Mouse (Mus musculus) olfactory bulb, adult 2 months (tissue): ENCODE data around the gene Ccnyl1. TPM values are rescaled to one million over a fixed set of nuclear protein-coding genes. Genes with fewer than 3 reads are reported as not detected.
A peak's percentile ranks its signal among the peaks of the same experiment; 100 is the strongest.

Experiments used
- H3K27ac ChIP-seq: fragments of 200-500 bp; 2 replicates; pipeline ENCODE4 v1.5.1; 2012; ENCODE audit warnings: low read depth, low read length; ENCODE audit not compliant: insufficient read depth
- H3K4me1 ChIP-seq: fragments of 200-500 bp; 2 replicates; pipeline ENCODE4 v1.6.1; 2012; ENCODE audit warnings: low read length; ENCODE audit not compliant: control insufficient read depth, insufficient read depth
- H3K4me3 ChIP-seq: fragments of 200-500 bp; 2 replicates; pipeline ENCODE4 v1.5.1; 2012; ENCODE audit warnings: mild to moderate bottlenecking, low read depth, low read length, moderate library complexity; ENCODE audit not compliant: insufficient read depth
- CTCF ChIP-seq: fragments of 200-500 bp; IDR thresholded peaks from 2 replicates; pipeline ENCODE4 v1.5.1; 2012; ENCODE audit warnings: low read depth, mild to moderate bottlenecking, low read length, moderate library complexity; ENCODE audit not compliant: insufficient read depth
- POLR2A ChIP-seq: fragments of 200-500 bp; IDR thresholded peaks from 2 replicates; pipeline ENCODE4 v1.6.1; 2012; ENCODE audit warnings: mild to moderate bottlenecking, low read depth, low read length, moderate library complexity; ENCODE audit not compliant: insufficient read depth
- WGBS: fragments of 180-500 bp; shearing (Covaris S2); methylation state at CpG from one replicate; pipeline ENCODE4 v1.1.7; 2018; 5-methylcytosine and 5-hydroxymethylcytosine counted together
- polyA plus RNA-seq: library from polyadenylated mRNA; stranded (reverse); fragments of >200 nt; gene quantifications from 2 replicates; pipeline ENCODE4 v1.2.4, GENCODE M21; 2012; ENCODE audit warnings: low replicate concordance; ENCODE audit not compliant: missing spikeins, insufficient read depth, insufficient read length

Gene Ccnyl1
- polyA plus RNA-seq, 1 experiment, result not detected

GRCm38 (mm10) chr1:64734771-64735750 lies 44.8 kb downstream of the Ccnyl1 start:
- Histone ChIP-seq H3K4me1 (peaks cover 35% of the 10 kb centered on the region), H3K27ac (no peak overlapping the region), H3K4me3 (peak overlapping the region; percentile 62)
- 36% methylated on average over 58 of the region's 58 CpGs for WGBS
- no peak for TF ChIP-seq POLR2A
- TF ChIP-seq CTCF, result no peak

- Histone ChIP-seq H3K4me3 (peak overlapping the region; percentile 62), H3K4me1 (peaks cover 35% of the 10 kb centered on the region), H3K27ac (no peak overlapping the region)
- 6% methylated on average over 75 of the region's 75 CpGs for WGBS
- TF ChIP-seq POLR2A (no peak), CTCF (no peak)
Measured at GRCm38 (mm10) chr1:64735781-64736680, 45.8 kb downstream of the Ccnyl1 start.

GRCm38 (mm10) chr1:64736681-64737501 lies 46.6 kb downstream of the Ccnyl1 start:
- Histone ChIP-seq H3K4me1 (peaks cover 35% of the 10 kb centered on the region), H3K4me3 (peak overlapping the region; percentile 62), H3K27ac (no peak overlapping the region)
- WGBS, result 2% methylated on average over 56 of the region's 56 CpGs
- TF ChIP-seq CTCF (no peak), POLR2A (no peak)

- peak within 1 kb of the TSS; percentile 62 for H3K4me3 ChIP-seq
- WGBS, result under 1% methylated on average over 71 of the region's 73 CpGs
- H3K27ac ChIP-seq, result no peak within 1 kb of the TSS
- TF ChIP-seq CTCF (no peak), POLR2A (no peak)
- peaks cover 35% of the 10 kb centered on the region for H3K4me1 ChIP-seq
Measured at GRCm38 (mm10) chr1:64737502-64738179, 47.4 kb downstream of the Ccnyl1 start, which contains the start of gene Fzd5. TSS of gene Fzd5 (minus strand) at chr1:64737751.

GRCm38 (mm10) chr1:64738180-64738555 lies 47.9 kb downstream of the Ccnyl1 start:
- TF ChIP-seq POLR2A, result no peak
- TF ChIP-seq CTCF, result no peak
- Histone ChIP-seq H3K4me1 (peaks cover 35% of the 10 kb centered on the region), H3K27ac (no peak overlapping the region), H3K4me3 (peak overlapping the region; percentile 62)
- 2% methylated on average over 11 of the region's 11 CpGs for WGBS

GRCm38 (mm10) chr1:64738661-64739082 lies 48.4 kb downstream of the Ccnyl1 start:
- TF ChIP-seq POLR2A (no peak), CTCF (no peak)
- WGBS, result 2% methylated on average over 14 of the region's 14 CpGs
- H3K27ac ChIP-seq, result no peak overlapping the region
- H3K4me1 ChIP-seq, result peaks cover 35% of the 10 kb centered on the region
- H3K4me3 ChIP-seq, result no peak overlapping the region

GRCm38 (mm10) chr1:64742741-64743408 lies 52.6 kb downstream of the Ccnyl1 start:
- no peak overlapping the region for H3K4me3 ChIP-seq
- H3K4me1 ChIP-seq, result peaks cover 6% of the 10 kb centered on the region; the same call in 1 of the 2 replicates
- WGBS, result 90% methylated on average over 18 of the region's 18 CpGs
- H3K27ac ChIP-seq, result no peak overlapping the region
- no peak for TF ChIP-seq POLR2A
